Mouse (Mus musculus) neural tube, embryonic 14.5 days (tissue): ENCODE results near the gene Cacna1f. TPM values are rescaled to one million over a fixed set of nuclear protein-coding genes. Genes with fewer than 3 reads are reported as not detected.

Source experiments
- ATAC-seq: fragments of 200-750 bp; cut with Nextera tagmentation; 2 replicates; pipeline ENCODE4 v1.8.0; 2017; ENCODE audit warnings: low read depth, mild to moderate bottlenecking, moderate TSS enrichment, moderate library complexity
- H3K27ac ChIP-seq: fragments of 300-500 bp; sonication (generic); 2 replicates; pipeline ENCODE4 v1.5.1; 2014; ENCODE audit warnings: low read depth, mild to moderate bottlenecking, control low read depth, low read length, moderate library complexity, mixed read lengths
- H3K27me3 ChIP-seq: fragments of 300-500 bp; sonication (generic); 2 replicates; pipeline ENCODE4 v1.6.1; 2014; ENCODE audit warnings: low read length; ENCODE audit not compliant: control insufficient read depth, insufficient read depth
- H3K36me3 ChIP-seq: fragments of 300-500 bp; sonication (generic); 2 replicates; pipeline ENCODE4 v1.6.1; 2014; ENCODE audit warnings: low read length, mixed read lengths; ENCODE audit not compliant: control insufficient read depth, insufficient read depth
- H3K4me1 ChIP-seq: fragments of 300-500 bp; sonication (generic); 2 replicates; pipeline ENCODE4 v1.6.1; 2014; ENCODE audit warnings: low read length; ENCODE audit not compliant: control insufficient read depth, insufficient read depth
- H3K4me2 ChIP-seq: fragments of 300-500 bp; sonication (generic); 2 replicates; pipeline ENCODE4 v1.6.1; 2014; ENCODE audit warnings: mild to moderate bottlenecking, low read depth, low read length, control low read depth
- H3K4me3 ChIP-seq: fragments of 300-500 bp; sonication (generic); 2 replicates; pipeline ENCODE4 v1.5.1; 2014; ENCODE audit warnings: low read depth, low read length, control low read depth, mixed read lengths
- H3K9ac ChIP-seq: fragments of 300-500 bp; sonication (generic); replicated peaks from 2 replicates; pipeline ENCODE4 v1.6.1; 2014; ENCODE audit warnings: low read depth, mild to moderate bottlenecking, control low read depth, low read length, mixed read lengths
- H3K9me3 ChIP-seq: fragments of 300-500 bp; sonication (generic); 2 replicates; pipeline ENCODE4 v1.6.1; 2016; ENCODE audit warnings: low read length; ENCODE audit not compliant: control insufficient read depth
- WGBS: fragments of 180-500 bp; shearing (Covaris S2); extraction: QIAGEN DNeasy Blood & Tissue Kit; methylation state at CpG from one replicate; pipeline ENCODE4 v1.1.7; 2014; 5-methylcytosine and 5-hydroxymethylcytosine counted together
- polyA plus RNA-seq: library from polyadenylated mRNA; unstranded; fragments of >200 nt; fragmentation: Nextera tagmentation; extraction: Ambion mirVana; gene quantifications from 2 replicates; pipeline ENCODE4 v1.2.1, GENCODE M21; 2014

Cacna1f gene
- polyA plus RNA-seq, 1 experiment from 2014 or later: 0.12 TPM

GRCm38 (mm10) chrX:7610035-7610434 is 3.2 kb downstream of the Cacna1f start:
- no peaks in the 10 kb centered on the region for H3K9me3 ChIP-seq
- ATAC-seq: peak; percentile 18; the same call in 1 of the 2 replicates
- peak overlapping the region; percentile 48; the same call in 1 of the 2 replicates for H3K9ac ChIP-seq
- no peak overlapping the region for H3K27ac ChIP-seq
- H3K36me3 ChIP-seq: no peaks in the 10 kb centered on the region
- peak overlapping the region; percentile 34 for H3K4me3 ChIP-seq
- H3K27me3 ChIP-seq: no peaks in the 10 kb centered on the region
- no peaks in the 10 kb centered on the region for H3K4me1 ChIP-seq
- WGBS: 21% methylated on average over 21 of the region's 21 CpGs
- peak overlapping the region; percentile 55 for H3K4me2 ChIP-seq

GRCm38 (mm10) chrX:7610536-7611258 is 3.8 kb downstream of the Cacna1f start:
- Histone ChIP-seq H3K27ac (no peak overlapping the region), H3K9me3 (no peaks in the 10 kb centered on the region), H3K9ac (peak overlapping the region; percentile 48; the same call in 1 of the 2 replicates), H3K36me3 (no peaks in the 10 kb centered on the region), H3K27me3 (no peaks in the 10 kb centered on the region), H3K4me2 (peak overlapping the region; percentile 55), H3K4me1 (no peaks in the 10 kb centered on the region), H3K4me3 (peak overlapping the region; percentile 34)
- 26% methylated on average over 26 of the region's 26 CpGs for WGBS
- ATAC-seq: peak; percentile 73

GRCm38 (mm10) chrX:7617889-7618551 is 11.1 kb downstream of the Cacna1f start:
- no peak for ATAC-seq
- no peak overlapping the region for H3K4me2 ChIP-seq
- H3K9me3 ChIP-seq: no peaks in the 10 kb centered on the region
- 80% methylated on average over 12 of the region's 12 CpGs for WGBS
- no peak overlapping the region for H3K27ac ChIP-seq
- no peaks in the 10 kb centered on the region for H3K36me3 ChIP-seq
- no peaks in the 10 kb centered on the region for H3K4me1 ChIP-seq
- H3K9ac ChIP-seq: no peak overlapping the region
- H3K4me3 ChIP-seq: no peak overlapping the region
- no peaks in the 10 kb centered on the region for H3K27me3 ChIP-seq

- no peak for ATAC-seq
- Histone ChIP-seq H3K4me1 (no peaks in the 10 kb centered on the region), H3K27ac (no peak overlapping the region), H3K4me2 (no peak overlapping the region), H3K9ac (no peak overlapping the region), H3K27me3 (no peaks in the 10 kb centered on the region), H3K4me3 (no peak overlapping the region), H3K9me3 (no peaks in the 10 kb centered on the region), H3K36me3 (no peaks in the 10 kb centered on the region)
- WGBS: 87% methylated on average over 6 of the region's 6 CpGs
These were observed 25.7 kb downstream of the Cacna1f start for GRCm38 (mm10) chrX:7632560-7632959.

- Histone ChIP-seq H3K4me3 (no peak overlapping the region), H3K9ac (no peak overlapping the region), H3K27ac (no peak overlapping the region), H3K4me2 (no peak overlapping the region), H3K9me3 (no peaks in the 10 kb centered on the region), H3K4me1 (no peaks in the 10 kb centered on the region), H3K27me3 (no peaks in the 10 kb centered on the region), H3K36me3 (no peaks in the 10 kb centered on the region)
- 82% methylated on average over 3 of the region's 3 CpGs for WGBS
- ATAC-seq: no peak
These were observed 28.2 kb downstream of the Cacna1f start for GRCm38 (mm10) chrX:7635101-7635500.

- Histone ChIP-seq H3K36me3 (no peaks in the 10 kb centered on the region), H3K9me3 (no peaks in the 10 kb centered on the region), H3K4me3 (peak within 1 kb of the TSS; percentile 44), H3K9ac (peak within 1 kb of the TSS; percentile 65), H3K27me3 (no peaks in the 10 kb centered on the region), H3K4me1 (no peaks in the 10 kb centered on the region), H3K27ac (peak within 1 kb of the TSS; percentile 72), H3K4me2 (peak within 1 kb of the TSS; percentile 57)
- whole genome bisulfite sequencing: 14% methylated on average over 20 of the region's 42 CpGs
- ATAC-seq: peak; percentile 84
These were observed 31.7 kb downstream of the Cacna1f start, which contains the start of gene Syp for GRCm38 (mm10) chrX:7638401-7639091. Gene Syp, plus strand, starts transcription at chrX:7638471.

GRCm38 (mm10) chrX:7639536-7640325 is 32.8 kb downstream of the Cacna1f start:
- peak; percentile 55 for ATAC-seq
- no peaks in the 10 kb centered on the region for H3K4me1 ChIP-seq
- H3K27ac ChIP-seq: peak overlapping the region; percentile 72
- H3K9me3 ChIP-seq: no peaks in the 10 kb centered on the region
- peak overlapping the region; percentile 57 for H3K4me2 ChIP-seq
- H3K36me3 ChIP-seq: no peaks in the 10 kb centered on the region; the same call in 1 of the 2 replicates
- H3K27me3 ChIP-seq: no peaks in the 10 kb centered on the region
- 22% methylated on average over 13 of the region's 13 CpGs for whole genome bisulfite sequencing
- peak overlapping the region; percentile 65; the same call in 1 of the 2 replicates for H3K9ac ChIP-seq
- H3K4me3 ChIP-seq: peak overlapping the region; percentile 44

DNA sequence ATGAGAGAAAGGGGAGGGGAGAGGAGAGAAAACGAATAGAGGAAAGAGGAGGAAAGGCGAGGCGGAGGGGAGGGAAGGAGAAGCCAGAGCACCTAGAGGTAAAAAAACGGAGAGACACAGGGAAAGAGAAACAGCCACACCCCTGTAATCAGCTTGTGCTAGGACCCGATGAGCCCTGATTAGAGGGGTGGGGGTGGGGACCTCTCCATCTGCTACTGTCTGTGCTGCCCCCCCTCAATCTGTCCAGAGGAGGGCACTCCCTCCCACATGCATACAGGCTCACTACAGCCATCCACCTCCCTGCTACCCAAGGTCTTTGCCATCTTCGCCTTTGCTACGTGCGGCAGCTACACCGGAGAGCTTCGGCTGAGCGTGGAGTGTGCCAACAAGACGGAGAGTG is 33.9 kb downstream of the Cacna1f start:
- H3K27me3 ChIP-seq: no peaks in the 10 kb centered on the region
- 46% methylated on average over 12 of the region's 12 CpGs for WGBS
- H3K27ac ChIP-seq: no peak overlapping the region
- H3K9me3 ChIP-seq: no peaks in the 10 kb centered on the region
- peak overlapping the region; percentile 35 for H3K4me2 ChIP-seq
- no peaks in the 10 kb centered on the region for H3K4me1 ChIP-seq
- no peak overlapping the region for H3K9ac ChIP-seq
- H3K36me3 ChIP-seq: no peaks in the 10 kb centered on the region; the same call in 1 of the 2 replicates
- no peak for ATAC-seq
- H3K4me3 ChIP-seq: 0 out of 2 replicates have a peak overlapping the region, but pooled peaks have one; percentile 12
